Mouse (Mus musculus) neural tube, embryonic 11.5 days (tissue): ENCODE data around the gene Pkmyt1. TPM values are rescaled to one million over a fixed set of nuclear protein-coding genes. Genes with fewer than 3 reads are reported as not detected.
A peak's percentile ranks its signal among the peaks of the same experiment; 100 is the strongest.
"Not testable (repeated sequence)": the region's sequence is repeated elsewhere in the genome, so short reads cannot be mapped to it uniquely, and the experiment has no call there.

Source experiments
- ATAC-seq: fragments of 200-750 bp; cut with Nextera tagmentation; 2 replicates; pipeline ENCODE4 v1.8.0; 2017; ENCODE audit warnings: moderate number of reproducible peaks, mild to moderate bottlenecking, moderate TSS enrichment, moderate library complexity; ENCODE audit not compliant: insufficient read depth, low FRiP score, low TSS enrichment
- DNase-seq: peaks from one replicate; pipeline ENCODE4 v3.0.0-alpha.2; 2015; ENCODE audit warnings: low spot score
- H3K27ac ChIP-seq: fragments of 300-500 bp; sonication (generic); 2 replicates; pipeline ENCODE4 v1.5.1; 2014; ENCODE audit warnings: low read depth, mild to moderate bottlenecking, low read length
- H3K27me3 ChIP-seq: fragments of 300-500 bp; sonication (generic); 2 replicates; pipeline ENCODE4 v1.6.1; 2014; ENCODE audit warnings: mild to moderate bottlenecking, low read length, mixed read lengths; ENCODE audit not compliant: control insufficient read depth, insufficient read depth
- H3K36me3 ChIP-seq: fragments of 300-500 bp; sonication (generic); 2 replicates; pipeline ENCODE4 v1.6.1; 2014; ENCODE audit warnings: mild to moderate bottlenecking, low read length, moderate library complexity, mixed read lengths; ENCODE audit not compliant: control insufficient read depth, insufficient read depth
- H3K4me1 ChIP-seq: fragments of 300-500 bp; sonication (generic); 2 replicates; pipeline ENCODE4 v1.6.1; 2014; ENCODE audit warnings: low read length, mixed read lengths; ENCODE audit not compliant: control insufficient read depth, insufficient read depth
- H3K4me2 ChIP-seq: fragments of 300-500 bp; sonication (generic); 2 replicates; pipeline ENCODE4 v1.6.1; 2014; ENCODE audit warnings: low read depth, mild to moderate bottlenecking, moderate library complexity
- H3K4me3 ChIP-seq: fragments of 300-500 bp; sonication (generic); 2 replicates; pipeline ENCODE4 v1.5.1; 2014; ENCODE audit warnings: low read depth, low read length
- H3K9ac ChIP-seq: fragments of 300-500 bp; sonication (generic); 2 replicates; pipeline ENCODE4 v1.6.1; 2014; ENCODE audit warnings: mild to moderate bottlenecking, low read length
- H3K9me3 ChIP-seq: fragments of 300-500 bp; sonication (generic); 2 replicates; pipeline ENCODE4 v1.6.1; 2016; ENCODE audit warnings: low read length; ENCODE audit not compliant: control insufficient read depth
- WGBS: fragments of 180-500 bp; shearing (Covaris S2); extraction: QIAGEN DNeasy Blood & Tissue Kit; methylation state at CpG from one replicate; pipeline ENCODE4 v1.1.7; 2014; 5-methylcytosine and 5-hydroxymethylcytosine counted together
- polyA plus RNA-seq: library from polyadenylated mRNA; unstranded; fragments of >200 nt; fragmentation: Nextera tagmentation; extraction: Ambion mirVana; gene quantifications from 2 replicates; pipeline ENCODE4 v1.2.1, GENCODE M21; 2014

The Pkmyt1 gene
- polyA plus RNA-seq, 1 experiment from 2014 or later, result 44.5 TPM

GRCm38 (mm10) chr17:23770493-23770892 lies 44.4 kb downstream of the Pkmyt1 start:
- H3K4me1 ChIP-seq, result peaks cover 5% of the 10 kb centered on the region
- WGBS, result 12% methylated on average over 2 of the region's 2 CpGs
- no peaks in the 10 kb centered on the region for H3K9me3 ChIP-seq
- H3K4me2 ChIP-seq, result peak overlapping the region; percentile 64
- H3K27ac ChIP-seq, result no peak overlapping the region
- DNase-seq, result no peak
- no peaks in the 10 kb centered on the region; the same call in 1 of the 2 replicates for H3K36me3 ChIP-seq
- peak overlapping the region; percentile 79 for H3K4me3 ChIP-seq
- ATAC-seq, result no peak
- peak overlapping the region; percentile 92 for H3K9ac ChIP-seq
- no peaks in the 10 kb centered on the region for H3K27me3 ChIP-seq

DNA sequence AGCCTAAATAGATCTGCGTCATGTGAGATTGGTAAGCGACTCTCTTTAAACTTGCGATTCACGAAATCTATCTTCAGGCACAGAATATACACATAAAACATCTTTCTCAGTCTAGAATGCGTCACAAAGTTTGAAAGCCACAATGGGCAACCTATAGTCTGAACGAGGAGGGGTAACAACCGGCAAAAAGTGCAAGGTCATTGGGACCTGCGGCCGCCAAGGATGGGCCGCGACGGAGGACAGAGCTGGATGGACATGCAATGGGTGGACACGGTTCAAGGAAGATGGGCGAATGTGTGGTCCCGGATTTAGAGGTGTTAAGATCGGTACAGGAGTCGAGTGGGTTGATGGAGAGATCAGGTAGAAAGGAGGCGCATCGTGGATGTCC lies 44.8 kb downstream of the Pkmyt1 start:
- ATAC-seq (peak; percentile 36; the same call in 1 of the 2 replicates), DNase-seq (no peak)
- H3K36me3 ChIP-seq, result no peaks in the 10 kb centered on the region; the same call in 1 of the 2 replicates
- peak overlapping the region; percentile 64 for H3K4me2 ChIP-seq
- H3K9me3 ChIP-seq, result no peaks in the 10 kb centered on the region
- WGBS, result 1% methylated on average over 19 of the region's 19 CpGs
- peaks cover 5% of the 10 kb centered on the region for H3K4me1 ChIP-seq
- H3K9ac ChIP-seq, result peak overlapping the region; percentile 92
- no peaks in the 10 kb centered on the region for H3K27me3 ChIP-seq
- peak overlapping the region; percentile 79 for H3K4me3 ChIP-seq
- peak overlapping the region; percentile 76 for H3K27ac ChIP-seq

- Histone ChIP-seq H3K27me3 (no peaks in the 10 kb centered on the region), H3K36me3 (no peaks in the 10 kb centered on the region; the same call in 1 of the 2 replicates), H3K4me2 (peak within 1 kb of the TSS; percentile 64), H3K4me3 (peak within 1 kb of the TSS; percentile 79), H3K27ac (peak within 1 kb of the TSS; percentile 76), H3K9me3 (no peaks in the 10 kb centered on the region), H3K9ac (peak within 1 kb of the TSS; percentile 92), H3K4me1 (peaks cover 5% of the 10 kb centered on the region)
- peak; percentile 98 for DNase-seq
- peak; percentile 97 for ATAC-seq
- WGBS, result 3% methylated on average over 54 of the region's 58 CpGs
Observed at GRCm38 (mm10) chr17:23771284-23772218, 45.4 kb downstream of the Pkmyt1 start, which contains the start of gene Flywch1. TSS of gene Flywch1 (minus strand) at chr17:23771602.

DNA sequence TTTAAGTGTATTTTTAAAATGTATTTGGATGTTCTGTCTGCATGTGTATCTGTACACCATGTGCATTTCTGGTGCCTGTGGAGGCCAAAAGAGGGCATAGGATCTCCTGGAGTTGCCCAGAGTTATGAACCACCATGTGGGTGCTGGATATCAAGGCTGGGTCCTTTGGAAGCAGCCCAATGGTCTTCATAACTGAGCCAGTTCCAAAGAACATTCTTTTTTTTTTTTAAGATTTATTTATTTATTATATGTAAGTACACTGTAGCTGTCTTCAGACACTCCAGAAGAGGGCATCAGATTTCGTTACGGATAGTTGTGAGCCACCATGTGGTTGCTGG lies 46.1 kb downstream of the Pkmyt1 start:
- Histone ChIP-seq H3K4me2 (peak overlapping the region; percentile 64), H3K4me3 (peak overlapping the region; percentile 79; the same call in 1 of the 2 replicates)
- H3K27ac ChIP-seq, H3K27me3 ChIP-seq, DNase-seq, H3K9me3 ChIP-seq, H3K4me1 ChIP-seq, ATAC-seq, H3K9ac ChIP-seq, H3K36me3 ChIP-seq: not testable (repeated sequence)
- WGBS, result 54% methylated on average over 2 of the region's 2 CpGs

DNA sequence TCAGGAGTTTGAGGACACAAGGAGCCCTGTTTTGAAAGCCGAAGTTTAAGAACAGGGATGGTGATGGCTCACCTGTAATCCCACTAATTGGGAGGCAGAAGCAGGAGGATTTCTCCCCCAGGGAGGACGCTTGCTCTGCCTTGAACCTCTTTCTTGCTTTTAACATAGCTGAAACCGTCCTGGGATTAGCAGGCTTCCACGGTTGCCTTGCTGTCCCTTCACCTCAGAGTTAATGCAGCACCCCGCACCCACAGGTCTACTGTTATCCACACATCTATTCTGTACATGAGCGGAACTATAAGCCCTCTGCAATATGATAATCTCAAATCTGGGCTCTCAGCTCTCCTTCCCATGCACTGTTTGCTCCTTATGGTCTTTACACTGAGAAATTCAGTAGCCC lies 47.5 kb downstream of the Pkmyt1 start:
- Histone ChIP-seq H3K9me3 (no peaks in the 10 kb centered on the region), H3K27ac (no peak overlapping the region), H3K36me3 (no peaks in the 10 kb centered on the region; the same call in 1 of the 2 replicates), H3K9ac (no peak overlapping the region), H3K27me3 (no peaks in the 10 kb centered on the region), H3K4me3 (no peak overlapping the region), H3K4me1 (peaks cover 5% of the 10 kb centered on the region), H3K4me2 (no peak overlapping the region)
- no peak for DNase-seq
- no peak for ATAC-seq
- 79% methylated on average over 6 of the region's 6 CpGs for WGBS

GRCm38 (mm10) chr17:23774090-23774489 lies 48.0 kb downstream of the Pkmyt1 start:
- peak; percentile 14; the same call in 1 of the 2 replicates for ATAC-seq
- peak; percentile 80 for DNase-seq
- H3K4me2 ChIP-seq, result no peak overlapping the region
- WGBS, result 6% methylated on average over 12 of the region's 12 CpGs
- H3K9ac ChIP-seq, result no peak overlapping the region
- H3K4me1 ChIP-seq, result peaks cover 5% of the 10 kb centered on the region
- no peaks in the 10 kb centered on the region for H3K27me3 ChIP-seq
- no peaks in the 10 kb centered on the region; the same call in 1 of the 2 replicates for H3K36me3 ChIP-seq
- H3K9me3 ChIP-seq, result no peaks in the 10 kb centered on the region
- H3K4me3 ChIP-seq, result no peak overlapping the region
- no peak overlapping the region for H3K27ac ChIP-seq

- no peaks in the 10 kb centered on the region; the same call in 1 of the 2 replicates for H3K36me3 ChIP-seq
- DNase-seq, result no peak
- no peak overlapping the region for H3K4me2 ChIP-seq
- H3K4me3 ChIP-seq, result no peak overlapping the region
- WGBS, result 79% methylated on average over 10 of the region's 10 CpGs
- no peak for ATAC-seq
- no peaks in the 10 kb centered on the region for H3K4me1 ChIP-seq
- H3K27ac ChIP-seq, result no peak overlapping the region
- H3K9ac ChIP-seq, result no peak overlapping the region
- H3K9me3 ChIP-seq, result no peaks in the 10 kb centered on the region
- H3K27me3 ChIP-seq, result no peaks in the 10 kb centered on the region
Observed at GRCm38 (mm10) chr17:23776216-23776615, 50.1 kb downstream of the Pkmyt1 start.

DNA sequence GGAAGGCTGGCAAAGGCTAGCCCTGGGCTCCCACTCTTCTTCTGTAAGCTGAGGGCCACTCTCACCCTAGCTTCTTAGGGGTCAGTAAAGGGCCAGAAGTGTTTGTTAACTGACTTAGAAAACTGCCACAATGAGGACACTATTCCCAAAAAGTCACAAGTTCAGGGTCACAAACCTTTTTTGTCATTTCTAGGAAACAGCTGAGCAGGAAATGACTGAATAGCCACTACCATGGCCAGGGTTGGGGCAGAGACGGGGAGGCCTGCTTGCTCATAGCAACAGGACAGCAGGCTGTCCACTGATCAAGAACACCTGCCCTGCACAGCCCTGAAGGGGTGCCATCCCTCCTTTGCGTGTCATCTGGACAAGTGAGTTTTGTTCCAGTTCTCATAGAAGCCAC lies 51.0 kb downstream of the Pkmyt1 start:
- ATAC-seq (no peak), DNase-seq (no peak)
- Histone ChIP-seq H3K27ac (no peak overlapping the region), H3K27me3 (no peaks in the 10 kb centered on the region), H3K9me3 (no peaks in the 10 kb centered on the region), H3K4me3 (no peak overlapping the region), H3K4me1 (no peaks in the 10 kb centered on the region), H3K9ac (no peak overlapping the region), H3K36me3 (no peaks in the 10 kb centered on the region; the same call in 1 of the 2 replicates), H3K4me2 (no peak overlapping the region)
- 82% methylated on average over 2 of the region's 2 CpGs for WGBS

- Histone ChIP-seq H3K27me3 (no peaks in the 10 kb centered on the region), H3K9ac (no peak overlapping the region), H3K36me3 (no peaks in the 10 kb centered on the region; the same call in 1 of the 2 replicates), H3K9me3 (no peaks in the 10 kb centered on the region), H3K27ac (no peak overlapping the region), H3K4me3 (no peak overlapping the region), H3K4me1 (no peaks in the 10 kb centered on the region), H3K4me2 (no peak overlapping the region)
- 79% methylated on average over 2 of the region's 2 CpGs for WGBS
- ATAC-seq (no peak), DNase-seq (no peak)
Observed at GRCm38 (mm10) chr17:23778447-23778846, 52.3 kb downstream of the Pkmyt1 start.
